Mouse (Mus musculus) ES-E14 (cell line): ENCODE results near the gene Dync1li1.

ENCODE experiments used
- HCFC1 ChIP-seq: IDR thresholded peaks from 2 replicates; pipeline ENCODE4 v1.6.1; 2012; ENCODE audit warnings: low read length, inconsistent platforms, borderline replicate concordance; ENCODE audit not compliant: insufficient read depth
- ZNF384 ChIP-seq: IDR thresholded peaks from 2 replicates; pipeline ENCODE4 v1.6.1; 2012; ENCODE audit warnings: low read depth, low read length, inconsistent platforms

DNA sequence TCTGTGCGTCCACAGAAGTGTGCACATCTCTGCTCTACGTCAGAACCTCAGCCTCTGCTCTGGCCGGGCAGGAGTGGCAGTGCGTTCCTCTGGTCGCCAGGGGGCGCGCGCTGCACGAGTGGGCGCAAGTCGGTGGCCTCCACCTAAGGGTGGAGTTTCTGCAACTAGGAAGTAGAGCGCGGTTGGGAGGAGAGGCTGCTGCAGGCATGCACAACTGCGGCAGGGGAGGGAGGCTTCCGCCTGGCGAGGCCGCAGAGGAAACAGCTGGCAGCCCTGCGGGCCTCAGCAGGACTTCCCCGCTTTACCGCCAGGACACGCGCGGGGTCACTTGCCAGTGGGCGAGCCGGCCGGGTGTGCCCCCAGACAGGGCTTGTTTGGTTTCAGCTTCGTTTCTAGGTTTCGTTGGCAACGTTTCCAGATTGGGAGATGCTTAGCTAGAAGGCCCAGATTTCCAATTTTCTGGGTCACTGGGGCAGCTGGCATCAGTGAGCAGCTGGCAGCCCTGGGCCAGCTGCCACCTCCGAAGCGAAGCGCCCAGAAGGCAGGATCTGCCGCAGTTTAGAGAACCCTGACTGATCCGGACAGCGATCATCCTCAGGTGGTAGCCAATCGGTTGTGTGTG lies 64.4 kb downstream of the Dync1li1 start:
- TF ChIP-seq ZNF384 (no peak), HCFC1 (no peak)
